Mouse (Mus musculus) liver, embryonic 14.5 days (tissue): ENCODE results near the gene Cx3cr1. TPM values are rescaled to one million over a fixed set of nuclear protein-coding genes. Genes with fewer than 3 reads are reported as not detected.
A peak's percentile ranks its signal among the peaks of the same experiment; 100 is the strongest.

Experiments used
- ATAC-seq: fragments of 200-750 bp; cut with Nextera tagmentation; 2 replicates; pipeline ENCODE4 v1.8.0; 2017; ENCODE audit warnings: moderate number of reproducible peaks, mild to moderate bottlenecking, moderate library complexity; ENCODE audit not compliant: insufficient read depth
- DNase-seq, 3 experiments: peaks; one replicate each; pipeline ENCODE4 v3.0.0-alpha.2; 2012 to 2013; ENCODE audit warnings: low read depth in 3 of 3, low spot score in 3 of 3
- H3K27ac ChIP-seq: fragments of 300-500 bp; sonication (generic); 2 replicates; pipeline ENCODE4 v1.5.1; 2014; ENCODE audit warnings: moderate library complexity, mild to moderate bottlenecking, control low read depth, inconsistent platforms
- H3K27me3 ChIP-seq: fragments of 300-500 bp; sonication (generic); 2 replicates; pipeline ENCODE4 v1.6.1; 2014; ENCODE audit warnings: mild to moderate bottlenecking, low read length, moderate library complexity; ENCODE audit not compliant: control insufficient read depth, insufficient read depth
- H3K36me3 ChIP-seq: fragments of 300-500 bp; sonication (generic); replicated peaks from 2 replicates; pipeline ENCODE4 v1.6.1; 2014; ENCODE audit warnings: low read depth; ENCODE audit not compliant: control insufficient read depth, insufficient read depth
- H3K4me1 ChIP-seq, 2 experiments: fragments of 200-500 bp in 1 of 2; fragments of 300-500 bp in 1 of 2; sonication (generic) in 1 of 2; replicated peaks; 2 replicates each; pipeline ENCODE4 v1.6.1; 2012 to 2014; ENCODE audit warnings: antibody characterized with exemption in 1 of 2, inconsistent platforms in 1 of 2, low read length in 1 of 2; ENCODE audit not compliant: control insufficient read depth in 2 of 2, insufficient read depth in 2 of 2
- H3K4me2 ChIP-seq: fragments of 300-500 bp; sonication (generic); 2 replicates; pipeline ENCODE4 v1.6.1; 2014; ENCODE audit warnings: low read depth, mild to moderate bottlenecking, control low read depth, moderate library complexity
- H3K4me3 ChIP-seq, 2 experiments: fragments of 200-500 bp in 1 of 2; fragments of 300-500 bp in 1 of 2; sonication (generic) in 1 of 2; 2 replicates each; pipeline ENCODE4 v1.5.1; 2012 to 2014; ENCODE audit warnings: low read depth in 2 of 2, low read length in 2 of 2, mild to moderate bottlenecking in 2 of 2, control low read depth in 1 of 2, inconsistent platforms in 1 of 2, moderate library complexity in 1 of 2; ENCODE audit not compliant: insufficient read depth in 1 of 2
- H3K9ac ChIP-seq: fragments of 300-500 bp; sonication (generic); replicated peaks from 2 replicates; pipeline ENCODE4 v1.6.1; 2014; ENCODE audit warnings: mild to moderate bottlenecking, control low read depth, moderate library complexity
- H3K9me3 ChIP-seq: fragments of 300-500 bp; sonication (generic); 2 replicates; pipeline ENCODE4 v1.6.1; 2016; ENCODE audit warnings: low read length, mixed read lengths; ENCODE audit not compliant: control insufficient read depth
- CTCF ChIP-seq: IDR thresholded peaks from 2 replicates; pipeline ENCODE4 v1.5.1; 2016; ENCODE audit warnings: antibody characterized with exemption, low read depth, control low read depth
- EP300 ChIP-seq: IDR thresholded peaks from 2 replicates; pipeline ENCODE4 v1.6.1; 2016; ENCODE audit warnings: antibody characterized with exemption, low read depth
- WGBS: fragments of 180-500 bp; shearing (Covaris S2); extraction: QIAGEN DNeasy Blood & Tissue Kit; methylation state at CpG from one replicate; pipeline ENCODE4 v1.1.7; 2014; ENCODE audit not compliant: insufficient replicate concordance; 5-methylcytosine and 5-hydroxymethylcytosine counted together
- polyA plus RNA-seq, 2 experiments: library from polyadenylated mRNA; depleted of rRNA in 1 of 2; stranded (reverse) in 1 of 2; unstranded in 1 of 2; fragments of >200 nt; fragmentation: Nextera tagmentation in 1 of 2; extraction: Ambion mirVana in 1 of 2; gene quantifications; 2 replicates each; pipeline versions ENCODE4 v1.2.1 to v1.2.3; 2012 to 2014

Cx3cr1 gene
- polyA plus RNA-seq, 2 experiments, result 0.69 to 1.4 TPM

DNA sequence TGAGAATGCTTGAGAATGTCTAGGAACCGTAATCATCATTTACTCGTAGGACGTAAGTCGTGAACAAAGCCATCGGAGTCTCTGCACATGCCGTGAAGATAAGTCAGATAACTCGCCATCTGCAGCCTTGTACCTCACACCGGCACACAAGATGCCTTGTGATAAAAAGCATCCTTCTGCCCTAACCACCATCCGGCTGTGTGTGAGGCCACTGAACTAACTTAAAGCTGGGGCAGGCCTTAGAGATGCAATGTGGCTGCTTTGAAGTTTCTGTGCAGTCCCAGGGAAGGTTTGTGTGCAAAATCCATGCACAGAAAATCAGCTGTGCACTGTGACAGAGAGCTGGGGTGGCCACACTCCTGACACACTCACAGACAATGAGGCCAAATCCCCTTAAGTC, 14.7 kb upstream of the Cx3cr1 start:
- H3K36me3 ChIP-seq, result no peaks in the 10 kb centered on the region

DNA sequence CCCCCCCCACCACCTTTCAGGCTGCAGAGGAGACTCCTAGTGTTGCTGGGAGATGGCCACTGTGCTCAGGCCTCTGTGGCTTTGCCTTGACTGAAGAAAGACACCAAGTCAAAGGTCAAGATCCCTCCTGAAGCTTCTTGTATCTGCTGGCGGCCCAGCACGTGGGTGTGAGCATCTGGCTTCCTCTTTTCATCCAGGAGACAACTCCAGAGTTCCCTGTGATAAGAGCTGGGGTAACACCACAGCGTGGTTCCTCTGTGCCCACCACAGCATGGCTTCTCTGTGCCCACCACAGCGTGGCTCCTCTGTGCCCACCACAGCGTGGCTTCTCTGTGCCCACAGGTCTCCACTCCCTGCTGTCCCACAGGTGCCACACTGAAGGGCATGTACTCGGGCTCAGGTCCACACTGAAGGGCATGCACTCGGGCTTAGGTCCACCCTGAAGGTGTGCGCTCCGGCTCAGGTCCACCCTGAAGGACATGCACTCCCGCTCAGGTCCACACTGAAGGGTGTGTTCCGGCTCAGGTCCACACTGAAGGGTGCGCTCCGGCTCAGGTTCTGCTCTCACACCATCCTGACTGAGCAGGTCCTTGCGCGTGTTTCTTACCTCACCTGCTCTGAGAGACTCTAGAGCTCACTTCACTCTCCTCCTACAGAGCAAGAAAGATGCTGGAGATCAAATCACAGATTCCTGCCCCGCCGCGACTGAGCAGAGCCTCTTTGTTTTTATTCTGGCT, 13.6 kb upstream of the Cx3cr1 start:
- ATAC-seq (no peak), DNase-seq (no peak)
- no peak overlapping the region for H3K4me3 ChIP-seq
- H3K4me1 ChIP-seq, result no peaks in the 10 kb centered on the region
- H3K9me3 ChIP-seq, result no peaks in the 10 kb centered on the region
- H3K36me3 ChIP-seq, result no peaks in the 10 kb centered on the region
- TF ChIP-seq EP300 (no peak), CTCF (no peak)
- no peak overlapping the region for H3K27ac ChIP-seq
- no peaks in the 10 kb centered on the region for H3K27me3 ChIP-seq
- 58% methylated on average over 18 of the region's 18 CpGs for WGBS
- no peak overlapping the region for H3K9ac ChIP-seq
- no peak overlapping the region for H3K4me2 ChIP-seq

More for the DNA sequence above, 14.7 kb upstream of the Cx3cr1 start:
- Histone ChIP-seq H3K9me3 (no peaks in the 10 kb centered on the region), H3K4me1 (no peaks in the 10 kb centered on the region), H3K9ac (no peak overlapping the region), H3K4me2 (no peak overlapping the region), H3K27ac (no peak overlapping the region), H3K4me3 (no peak overlapping the region), H3K27me3 (no peaks in the 10 kb centered on the region)
- no peak for TF ChIP-seq CTCF
- no peak for TF ChIP-seq EP300
- WGBS, result 63% methylated on average over 9 of the region's 9 CpGs
- DNase-seq, result no peak
- ATAC-seq, result no peak

DNA sequence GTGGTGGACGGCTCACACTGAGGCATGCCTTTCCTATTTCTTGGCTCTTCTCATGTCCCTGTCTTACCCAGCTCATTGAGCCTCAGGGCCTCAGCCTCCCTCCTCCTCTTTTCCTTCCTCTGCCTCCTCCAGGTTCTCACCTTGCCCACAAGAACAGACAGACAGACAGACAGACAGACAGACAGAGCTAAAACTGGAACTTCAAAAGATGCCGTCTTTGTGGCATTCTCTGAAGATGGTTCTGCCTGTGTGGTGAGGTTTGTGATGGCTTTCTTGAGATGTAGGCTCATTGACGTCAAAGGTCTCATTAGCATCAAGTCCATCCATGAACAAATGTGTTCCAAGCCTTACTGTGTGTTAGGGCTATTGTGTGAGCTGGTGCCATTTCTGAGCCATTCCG, 13.0 kb upstream of the Cx3cr1 start:
- H3K9ac ChIP-seq, result no peak overlapping the region
- no peak overlapping the region for H3K4me3 ChIP-seq
- H3K9me3 ChIP-seq, result no peaks in the 10 kb centered on the region
- no peak overlapping the region for H3K27ac ChIP-seq
- H3K36me3 ChIP-seq, result no peaks in the 10 kb centered on the region
- H3K27me3 ChIP-seq, result no peaks in the 10 kb centered on the region
- 64% methylated on average over 4 of the region's 4 CpGs for WGBS
- no peaks in the 10 kb centered on the region for H3K4me1 ChIP-seq
- TF ChIP-seq EP300 (no peak), CTCF (no peak)
- H3K4me2 ChIP-seq, result no peak overlapping the region
- ATAC-seq (no peak), DNase-seq (no peak)

DNA sequence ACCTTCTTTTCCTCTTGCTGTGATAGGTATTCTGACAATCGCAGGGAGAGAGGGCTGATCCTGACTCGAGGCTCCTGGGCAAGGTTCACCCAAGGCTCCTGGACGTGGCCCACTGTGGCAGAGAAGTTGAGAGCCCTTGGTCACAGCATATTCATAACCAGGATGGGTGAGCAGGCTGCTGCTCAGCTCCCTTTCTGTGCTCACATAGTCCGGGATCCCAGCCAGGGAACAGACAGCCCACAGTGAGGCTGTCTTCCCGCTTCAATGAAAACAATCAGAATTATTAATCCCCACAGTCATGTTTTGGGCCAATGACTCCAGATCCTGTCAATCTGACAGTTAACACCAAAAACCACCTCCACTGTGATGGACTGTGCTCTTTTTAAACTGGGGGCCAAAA, 12.3 kb upstream of the Cx3cr1 start:
- DNase-seq (no peak), ATAC-seq (no peak)
- H3K4me2 ChIP-seq, result no peak overlapping the region
- H3K27ac ChIP-seq, result no peak overlapping the region
- H3K9me3 ChIP-seq, result no peaks in the 10 kb centered on the region
- TF ChIP-seq CTCF (no peak), EP300 (no peak)
- no peak overlapping the region for H3K9ac ChIP-seq
- H3K36me3 ChIP-seq, result no peaks in the 10 kb centered on the region
- WGBS, result 66% methylated on average over 5 of the region's 5 CpGs
- no peak overlapping the region for H3K4me3 ChIP-seq
- H3K4me1 ChIP-seq, result no peaks in the 10 kb centered on the region
- H3K27me3 ChIP-seq, result no peaks in the 10 kb centered on the region

DNA sequence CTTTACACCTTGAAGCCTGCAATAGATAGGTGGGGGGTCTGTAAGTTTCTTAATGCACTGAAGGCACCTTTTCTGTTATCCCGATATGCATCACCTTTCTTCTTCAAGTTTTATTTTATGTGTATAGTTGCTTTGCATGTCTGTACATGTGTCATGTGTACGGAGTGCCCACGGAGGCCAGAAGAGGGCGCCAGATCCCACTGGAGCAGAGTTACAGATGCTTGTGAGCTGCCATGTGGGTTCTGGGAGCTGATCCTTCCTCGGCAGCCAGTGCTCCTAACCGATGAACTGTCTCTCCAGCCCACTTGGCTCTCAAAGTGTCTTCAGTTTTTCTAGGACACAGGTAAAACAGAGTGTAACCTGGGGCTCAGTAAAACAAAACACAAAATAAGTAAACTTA, 11.6 kb upstream of the Cx3cr1 start:
- DNase-seq, result peak in 1 of 3 experiments; percentile 7
- H3K27me3 ChIP-seq, result no peaks in the 10 kb centered on the region

More for the DNA sequence above, 11.6 kb upstream of the Cx3cr1 start:
- H3K36me3 ChIP-seq, result no peaks in the 10 kb centered on the region
- H3K27ac ChIP-seq, result no peak overlapping the region
- no peaks in the 10 kb centered on the region for H3K4me1 ChIP-seq
- no peaks in the 10 kb centered on the region for H3K9me3 ChIP-seq
- no peak overlapping the region for H3K4me3 ChIP-seq
- TF ChIP-seq CTCF, result peak; percentile 72
- no peak for TF ChIP-seq EP300
- no peak overlapping the region for H3K9ac ChIP-seq
- ATAC-seq, result no peak
- no peak overlapping the region for H3K4me2 ChIP-seq
- 56% methylated on average over 6 of the region's 6 CpGs for WGBS
